Mouse (Mus musculus) lung, postnatal 0 days (tissue): ENCODE results near the gene Slc4a3. TPM values are rescaled to one million over a fixed set of nuclear protein-coding genes. Genes with fewer than 3 reads are reported as not detected.
A peak's percentile ranks its signal among the peaks of the same experiment; 100 is the strongest.

ENCODE experiments used
- ATAC-seq: fragments of 200-750 bp; cut with Nextera tagmentation; 2 replicates; pipeline ENCODE4 v1.8.0; 2017; ENCODE audit warnings: moderate library complexity
- DNase-seq: peaks from one replicate; pipeline ENCODE4 v3.0.0-alpha.2; 2016; ENCODE audit warnings: low spot score
- H3K27ac ChIP-seq: fragments of 300-500 bp; sonication (generic); 2 replicates; pipeline ENCODE4 v1.5.1; 2014; ENCODE audit warnings: antibody characterized with exemption, mild to moderate bottlenecking, low read length, mixed read lengths
- H3K27me3 ChIP-seq: fragments of 300-500 bp; sonication (generic); replicated peaks from 2 replicates; pipeline ENCODE4 v1.6.1; 2014; ENCODE audit warnings: low read length, mixed read lengths; ENCODE audit not compliant: insufficient read depth
- H3K36me3 ChIP-seq: fragments of 300-500 bp; sonication (generic); 2 replicates; pipeline ENCODE4 v1.6.1; 2014; ENCODE audit warnings: low read length, mixed read lengths; ENCODE audit not compliant: insufficient read depth
- H3K4me1 ChIP-seq: fragments of 300-500 bp; sonication (generic); 2 replicates; pipeline ENCODE4 v1.6.1; 2014; ENCODE audit warnings: antibody characterized with exemption, low read depth, low read length, mixed read lengths; ENCODE audit not compliant: insufficient read depth
- H3K4me2 ChIP-seq: fragments of 300-500 bp; sonication (generic); replicated peaks from 2 replicates; pipeline ENCODE4 v1.6.1; 2014; ENCODE audit warnings: low read depth, mild to moderate bottlenecking, low read length, moderate library complexity, mixed read lengths
- H3K4me3 ChIP-seq: fragments of 300-500 bp; sonication (generic); 2 replicates; pipeline ENCODE4 v1.5.1; 2014; ENCODE audit warnings: low read depth, low read length
- H3K9ac ChIP-seq: fragments of 300-500 bp; sonication (generic); replicated peaks from 2 replicates; pipeline ENCODE4 v1.6.1; 2014; ENCODE audit warnings: low read depth, mild to moderate bottlenecking
- H3K9me3 ChIP-seq: fragments of 300-500 bp; sonication (generic); 2 replicates; pipeline ENCODE4 v1.6.1; 2016; ENCODE audit warnings: low read length, mixed read lengths
- CTCF ChIP-seq: IDR thresholded peaks from 2 replicates; pipeline ENCODE4 v1.5.1; 2016; ENCODE audit warnings: antibody characterized with exemption, mild to moderate bottlenecking
- EP300 ChIP-seq: IDR thresholded peaks from 2 replicates; pipeline ENCODE4 v1.6.1; 2016; ENCODE audit warnings: antibody characterized with exemption, mild to moderate bottlenecking, control low read depth
- WGBS: fragments of 180-500 bp; shearing (Covaris S2); extraction: QIAGEN DNeasy Blood & Tissue Kit; methylation state at CpG from one replicate; pipeline ENCODE4 v1.1.7; 2014; 5-methylcytosine and 5-hydroxymethylcytosine counted together
- polyA plus RNA-seq: library from polyadenylated mRNA; unstranded; fragments of >200 nt; fragmentation: Nextera tagmentation; extraction: Ambion mirVana; gene quantifications from 2 replicates; pipeline ENCODE4 v1.2.1, GENCODE M21; 2015

The Slc4a3 gene
- polyA plus RNA-seq, 1 experiment from 2014 or later, result 8.0 TPM

GRCm38 (mm10) chr1:75510154-75510553 is 35.9 kb upstream of the Slc4a3 start:
- WGBS, result 45% methylated on average over 5 of the region's 5 CpGs
- TF ChIP-seq EP300 (peak; percentile 84), CTCF (no peak)
- H3K4me1 ChIP-seq, result peaks cover 7% of the 10 kb centered on the region

GRCm38 (mm10) chr1:75511437-75512210 is 34.4 kb upstream of the Slc4a3 start:
- H3K36me3 ChIP-seq, result no peaks in the 10 kb centered on the region
- H3K9me3 ChIP-seq, result no peaks in the 10 kb centered on the region
- H3K9ac ChIP-seq, result no peak overlapping the region
- no peak overlapping the region for H3K27ac ChIP-seq
- H3K4me3 ChIP-seq, result no peak overlapping the region
- ATAC-seq, result no peak
- H3K27me3 ChIP-seq, result no peaks in the 10 kb centered on the region
- TF ChIP-seq EP300 (no peak), CTCF (no peak)
- no peak for DNase-seq
- WGBS, result 61% methylated on average over 4 of the region's 4 CpGs
- no peak overlapping the region for H3K4me2 ChIP-seq
- peaks cover 7% of the 10 kb centered on the region; the same call in 1 of the 2 replicates for H3K4me1 ChIP-seq

More at GRCm38 (mm10) chr1:75510154-75510553, 35.9 kb upstream of the Slc4a3 start:
- no peaks in the 10 kb centered on the region for H3K9me3 ChIP-seq
- ATAC-seq, result peak; percentile 27
- H3K27ac ChIP-seq, result peak overlapping the region; percentile 27; the same call in 1 of the 2 replicates
- no peak overlapping the region for H3K9ac ChIP-seq
- H3K36me3 ChIP-seq, result no peaks in the 10 kb centered on the region
- no peak overlapping the region for H3K4me2 ChIP-seq
- H3K27me3 ChIP-seq, result no peaks in the 10 kb centered on the region
- DNase-seq, result peak; percentile 43
- H3K4me3 ChIP-seq, result no peak overlapping the region

- no peak for DNase-seq
- no peak for ATAC-seq
Measured at GRCm38 (mm10) chr1:75512550-75512949, 33.5 kb upstream of the Slc4a3 start.

GRCm38 (mm10) chr1:75516703-75517380 is 29.2 kb upstream of the Slc4a3 start:
- Histone ChIP-seq H3K36me3 (no peaks in the 10 kb centered on the region), H3K27ac (no peak overlapping the region), H3K4me3 (no peak overlapping the region), H3K4me2 (no peak overlapping the region), H3K27me3 (no peaks in the 10 kb centered on the region), H3K9me3 (no peaks in the 10 kb centered on the region), H3K4me1 (peaks cover 6% of the 10 kb centered on the region; the same call in 1 of the 2 replicates), H3K9ac (no peak overlapping the region)
- DNase-seq (peak; percentile 46), ATAC-seq (no peak)
- no peak for TF ChIP-seq CTCF
- peak; percentile 51 for TF ChIP-seq EP300
- 55% methylated on average over 15 of the region's 15 CpGs for WGBS

More at GRCm38 (mm10) chr1:75512550-75512949, 33.5 kb upstream of the Slc4a3 start:
- 88% methylated on average over 3 of the region's 3 CpGs for WGBS
- H3K4me3 ChIP-seq, result no peak overlapping the region
- H3K4me2 ChIP-seq, result no peak overlapping the region
- no peaks in the 10 kb centered on the region for H3K36me3 ChIP-seq
- no peaks in the 10 kb centered on the region for H3K9me3 ChIP-seq
- no peaks in the 10 kb centered on the region for H3K27me3 ChIP-seq
- no peak overlapping the region for H3K9ac ChIP-seq
- no peak overlapping the region for H3K27ac ChIP-seq
- H3K4me1 ChIP-seq, result 0 out of 2 replicates have a peak, but pooled peaks cover 7% of the 10 kb centered on the region
- no peak for TF ChIP-seq CTCF
- no peak for TF ChIP-seq EP300

GRCm38 (mm10) chr1:75517984-75518383 is 28.1 kb upstream of the Slc4a3 start:
- DNase-seq (peak; percentile 45), ATAC-seq (no peak)
- H3K4me2 ChIP-seq, result no peak overlapping the region
- TF ChIP-seq EP300, result no peak
- 48% methylated on average over 2 of the region's 4 CpGs for WGBS
- no peaks in the 10 kb centered on the region for H3K27me3 ChIP-seq
- H3K4me3 ChIP-seq, result no peak overlapping the region
- H3K9me3 ChIP-seq, result no peaks in the 10 kb centered on the region
- H3K4me1 ChIP-seq, result peaks cover 6% of the 10 kb centered on the region; the same call in 1 of the 2 replicates
- H3K27ac ChIP-seq, result no peak overlapping the region
- no peaks in the 10 kb centered on the region for H3K36me3 ChIP-seq
- no peak overlapping the region for H3K9ac ChIP-seq

GRCm38 (mm10) chr1:75518427-75518826 is 27.6 kb upstream of the Slc4a3 start:
- Histone ChIP-seq H3K27ac (no peak overlapping the region), H3K36me3 (no peaks in the 10 kb centered on the region), H3K4me2 (no peak overlapping the region), H3K4me3 (no peak overlapping the region), H3K9ac (no peak overlapping the region), H3K27me3 (no peaks in the 10 kb centered on the region), H3K4me1 (peaks cover 6% of the 10 kb centered on the region; the same call in 1 of the 2 replicates), H3K9me3 (no peaks in the 10 kb centered on the region)
- WGBS, result 93% methylated on average over 4 of the region's 4 CpGs
- TF ChIP-seq CTCF, result no peak
- no peak for TF ChIP-seq EP300
- no peak for ATAC-seq
- DNase-seq, result no peak
